ENCODE assay signal across 9 mouse cellular contexts in the genomic region with DNA sequence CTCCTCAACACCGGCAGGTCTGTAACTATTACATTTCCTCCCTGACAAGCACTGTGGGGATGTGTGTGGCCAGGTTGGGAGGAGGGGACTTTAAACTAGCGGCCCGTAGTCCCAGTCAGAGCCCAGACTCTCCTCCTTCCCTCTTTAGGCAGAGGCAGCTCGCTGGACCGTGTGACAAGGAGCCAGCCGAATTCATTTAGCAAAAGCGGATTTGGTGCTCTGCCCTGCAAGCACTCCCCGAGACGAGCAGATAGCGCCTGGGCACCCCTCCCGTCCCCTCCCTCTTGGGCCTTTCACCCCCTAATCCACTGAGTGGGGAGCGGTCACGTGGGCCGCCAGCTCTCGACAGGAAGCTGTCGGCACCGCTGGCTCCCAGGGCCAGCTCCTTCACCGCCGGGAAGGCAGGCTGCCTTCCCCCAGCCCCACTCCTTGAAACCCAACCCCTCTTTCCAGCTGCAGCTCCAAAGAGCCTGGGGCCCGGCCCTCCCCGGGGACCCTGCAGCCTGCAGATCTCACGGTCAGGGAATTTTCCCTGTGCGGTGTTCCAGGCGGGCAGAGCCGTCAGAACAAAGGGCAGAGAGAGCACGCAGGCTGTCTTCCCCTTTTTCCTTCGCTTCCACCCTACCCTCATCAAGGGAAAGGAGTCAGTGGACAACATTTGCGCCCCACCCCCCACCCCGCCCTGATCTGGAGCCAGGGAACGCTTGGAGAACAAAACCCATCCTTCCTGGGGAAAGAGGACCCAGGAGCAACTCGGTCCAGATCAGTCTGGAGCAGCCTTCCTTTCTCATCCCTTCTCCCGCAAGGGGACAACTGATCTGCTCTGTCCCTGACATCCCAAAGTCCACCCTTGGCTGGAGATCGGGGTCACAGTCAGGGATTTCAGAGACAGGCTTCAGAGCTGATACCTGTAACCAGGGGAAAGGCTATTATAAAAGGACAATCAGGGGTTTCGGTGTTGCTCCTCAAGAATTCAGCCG.
A peak's percentile ranks its signal among the peaks of the same experiment; 100 is the strongest.
DNase-seq lines count a peak whose midpoint lies in the region; ATAC-seq and TF ChIP-seq lines count a peak whose summit lies in the region.
"Had no signal": no experiment of that assay in that cellular context is flagged by ENCODE, and none has a peak within 500 bp of the region (broad histone marks: within the 10 kb centered on the region; RNA-seq: fewer than 3 reads in every experiment).

No protein-coding gene starts in this region.

- H3K27me3 ChIP-seq in embryonic facial prominence, embryonic 15.5 days: no peaks in the 10 kb centered on the region
- H3K27me3 ChIP-seq in kidney, adult 2 months (replicated peaks; ENCODE audit: control insufficient read depth, insufficient read depth, low read length): no peaks in the 10 kb centered on the region
- no peaks in the 10 kb centered on the region for H3K27me3 ChIP-seq in midbrain, embryonic 16.5 days (ENCODE audit: control insufficient read depth, insufficient read depth, low read depth, low read length)
- H3K27me3 ChIP-seq: CH12.LX had no signal

- 3% methylated on average over 35 of the region's 35 CpGs for WGBS in embryonic facial prominence, embryonic 15.5 days
- WGBS in kidney, adult 2 months: 7% methylated on average over 35 of the region's 35 CpGs
- WGBS in midbrain, embryonic 16.5 days: 1% methylated on average over 33 of the region's 35 CpGs

- no peaks in the 10 kb centered on the region for H3K9me3 ChIP-seq in embryonic facial prominence, embryonic 15.5 days (replicated peaks)
- no peaks in the 10 kb centered on the region for H3K9me3 ChIP-seq in midbrain, embryonic 16.5 days (replicated peaks; ENCODE audit: control insufficient read depth, low read length, poor library complexity, severe bottlenecking)

- peak overlapping the region; percentile 94 for H3K27ac ChIP-seq in embryonic facial prominence, embryonic 15.5 days (replicated peaks)
- no peak overlapping the region for H3K27ac ChIP-seq in kidney, adult 2 months (ENCODE audit: insufficient read depth, low read depth, low read length)
- peak overlapping the region; percentile 88 for H3K27ac ChIP-seq in midbrain, embryonic 16.5 days (ENCODE audit: low read length)

- no peak for TF ChIP-seq CTCF in kidney, adult 2 months (conservative IDR thresholded peaks at IDR 0.05; ENCODE audit: insufficient read depth, insufficient read length, low read depth, low read length)

- peaks cover 38% of the 10 kb centered on the region for H3K4me1 ChIP-seq in embryonic facial prominence, embryonic 15.5 days
- no peaks in the 10 kb centered on the region for H3K4me1 ChIP-seq in kidney, adult 2 months (ENCODE audit: control insufficient read depth, insufficient read depth, low read length)
- peaks cover 15% of the 10 kb centered on the region for H3K4me1 ChIP-seq in midbrain, embryonic 16.5 days (ENCODE audit: control insufficient read depth, insufficient read depth, low read length)

- peak; percentile 92 for ATAC-seq in embryonic facial prominence, embryonic 15.5 days (ENCODE audit: insufficient number of reproducible peaks, low FRiP score, low TSS enrichment, low read depth)
- ATAC-seq in midbrain, embryonic 16.5 days: peak; percentile 89

- peak; percentile 91 for DNase-seq in 3T3-L1 (ENCODE audit: low read depth, low spot score)
- peak; percentile 72 to 81 for DNase-seq in adrenal gland, postnatal 36 days
- DNase-seq in heart, adult 8-10 months (ENCODE audit: low spot score): peak; percentile 61
- DNase-seq in kidney, adult 2 months: peak; percentile 66
- peak; percentile 64 for DNase-seq in liver
- peak; percentile 11 for DNase-seq in spleen, postnatal 14 days (ENCODE audit: low spot score in 2 of 2)

- H3K4me3 ChIP-seq in embryonic facial prominence, embryonic 15.5 days (replicated peaks): peak overlapping the region; percentile 40
- peak overlapping the region; percentile 47 for H3K4me3 ChIP-seq in kidney, adult 2 months (ENCODE audit: insufficient read depth, low read depth, low read length)
- H3K4me3 ChIP-seq in midbrain, embryonic 16.5 days (ENCODE audit: low read depth, low read length): peak overlapping the region; percentile 38

- H3K4me2 ChIP-seq in embryonic facial prominence, embryonic 15.5 days (replicated peaks): peak overlapping the region; percentile 75
- H3K4me2 ChIP-seq in midbrain, embryonic 16.5 days (ENCODE audit: low read length): peak overlapping the region; percentile 86

- no peak for TF ChIP-seq POLR2A in kidney, adult 2 months (IDR thresholded peaks at IDR 0.05; ENCODE audit: low read depth, low read length)

- H3K36me3 ChIP-seq in embryonic facial prominence, embryonic 15.5 days: no peaks in the 10 kb centered on the region
- no peaks in the 10 kb centered on the region for H3K36me3 ChIP-seq in kidney, adult 2 months (ENCODE audit: control insufficient read depth, insufficient read depth, low read length)
- H3K36me3 ChIP-seq in midbrain, embryonic 16.5 days (ENCODE audit: control insufficient read depth, insufficient read depth, low read length): no peaks in the 10 kb centered on the region

- peak overlapping the region; percentile 35 for H3K9ac ChIP-seq in embryonic facial prominence, embryonic 15.5 days
- H3K9ac ChIP-seq in midbrain, embryonic 16.5 days (ENCODE audit: low read depth, low read length): peak overlapping the region; percentile 82

Comparison
In these comparisons a context has a peak if more than half of its experiments do, and no peak if none do; other contexts are left out.
1. DNase-seq: peak in every context shown above with its lines; median percentile 91 in 3T3-L1; 76 in adrenal gland, postnatal 36 days; 66 in kidney, adult 2 months; 64 in liver; 61 in heart, adult 8-10 months; 11 in spleen, postnatal 14 days.